Mouse (Mus musculus) G1E (cell line): ENCODE results near the gene Slc6a3.

ENCODE experiments used
- CTCF ChIP-seq: IDR thresholded peaks from 2 replicates; pipeline ENCODE4 v1.5.1; 2012; ENCODE audit warnings: low read depth, low read length, inconsistent platforms, mixed read lengths
- GATA1 ChIP-seq: IDR thresholded peaks from 2 replicates; pipeline ENCODE4 v1.6.1; 2012; ENCODE audit warnings: borderline replicate concordance, low read length, inconsistent platforms, mixed read lengths
- GATA2 ChIP-seq: IDR thresholded peaks from 2 replicates; pipeline ENCODE4 v1.6.1; 2012; ENCODE audit warnings: low read depth, low read length, inconsistent platforms, borderline replicate concordance
- POLR2AphosphoS5 ChIP-seq: IDR thresholded peaks from 2 replicates; pipeline ENCODE4 v1.6.1; 2012; ENCODE audit warnings: low read depth, low read length, inconsistent platforms; ENCODE audit not compliant: insufficient replicate concordance
- TAL1 ChIP-seq: conservative IDR thresholded peaks from 2 replicates; pipeline ENCODE4 v1.6.1; 2012; ENCODE audit warnings: low read depth, low read length, inconsistent platforms, mixed read lengths

DNA sequence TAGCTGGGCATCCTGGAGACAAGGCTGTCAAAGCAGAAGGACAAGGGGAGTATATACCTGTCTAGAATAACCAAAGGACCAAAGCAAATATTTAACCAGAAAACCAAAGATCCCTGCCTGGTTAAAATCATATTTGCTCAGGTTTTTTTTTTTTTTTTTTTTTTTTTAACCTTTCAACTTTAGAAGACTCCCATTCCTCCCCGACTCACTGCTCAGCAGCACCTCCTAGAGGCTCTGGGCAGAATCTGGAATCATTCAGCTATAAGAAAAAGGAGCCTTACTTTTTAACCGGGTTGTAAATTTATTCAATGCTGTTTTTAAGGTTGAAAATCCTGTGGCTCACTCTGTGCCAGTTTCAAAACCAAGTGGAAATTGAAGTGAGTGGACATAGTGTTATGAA lies 33.8 kb upstream of the Slc6a3 start:
- no peak for TF ChIP-seq CTCF
- no peak for TF ChIP-seq GATA1
- no peak for TF ChIP-seq GATA2
- no peak for TF ChIP-seq POLR2AphosphoS5
- TF ChIP-seq TAL1, result no peak
